Mouse (Mus musculus) B cell, adult (primary cell): ENCODE data around the gene Fbn1. TPM values are rescaled to one million over a fixed set of nuclear protein-coding genes. Genes with fewer than 3 reads are reported as not detected.

Experiments used
- total RNA-seq: library from RNA; stranded (reverse); gene quantifications from 4 replicates; pipeline ENCODE4 v1.2.4, GENCODE M21; 2023; ENCODE audit not compliant: inconsistent age

Fbn1 gene
- 0.06 to 0.15 TPM in 2 of 4 replicates, not detected in the others for total RNA-seq

DNA sequence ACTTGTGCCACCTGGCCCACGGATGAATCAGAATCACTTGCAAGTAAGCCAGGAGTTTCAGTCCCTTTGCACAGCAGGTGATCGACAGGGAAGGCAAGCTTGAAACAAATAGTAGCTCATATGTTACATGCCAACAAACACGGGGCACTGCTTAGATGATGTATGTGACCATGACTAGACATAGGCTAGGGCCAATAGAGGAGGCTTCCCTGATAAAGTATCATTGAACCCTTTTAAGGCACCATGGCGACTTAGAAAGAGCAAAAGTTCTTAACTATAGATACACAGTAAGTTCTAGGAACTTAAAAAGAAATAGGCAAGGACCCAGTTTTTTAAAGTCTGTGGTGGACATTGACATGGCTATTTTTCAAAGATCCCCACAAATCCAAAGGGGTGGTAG is at the start of gene Fbn1:
Gene Fbn1 (minus strand): TSS at position 101 of the 400 bp plus-strand sequence.

DNA sequence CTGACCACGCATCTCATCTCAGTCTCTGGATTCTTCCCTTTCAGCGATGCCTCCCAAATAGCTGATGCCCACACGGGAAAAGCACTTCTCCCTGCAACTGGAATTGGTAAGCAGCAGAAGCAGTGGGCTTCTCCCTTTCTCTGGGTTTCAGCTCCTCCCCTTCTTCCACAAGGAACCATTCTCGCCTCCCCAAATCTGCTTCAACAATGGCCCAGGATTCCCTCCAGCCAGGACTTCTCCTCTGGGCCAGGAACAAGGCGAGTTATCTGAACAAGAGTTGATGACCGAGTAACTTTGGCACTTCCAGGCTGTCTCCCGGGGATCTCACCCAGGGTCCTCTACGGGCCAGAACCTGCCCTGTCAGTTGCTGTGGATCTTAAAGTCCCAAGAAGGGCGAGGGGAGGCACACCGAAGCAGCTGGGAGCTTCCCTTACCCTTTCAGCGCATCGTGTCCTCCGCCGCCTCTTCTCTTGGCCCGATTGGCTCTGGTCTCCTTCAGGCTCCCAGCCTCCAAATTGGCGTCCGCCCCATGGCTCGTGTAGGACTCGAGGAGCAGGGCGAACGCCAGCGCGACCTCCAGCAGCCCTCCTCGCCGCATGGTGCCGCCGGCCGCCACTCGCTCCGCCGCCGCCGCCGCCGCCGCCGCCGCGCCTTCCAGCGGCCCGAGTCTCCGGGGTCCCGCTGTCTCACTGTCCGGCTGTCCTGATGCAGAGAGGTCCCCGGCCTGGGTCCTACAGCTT is 2.6 kb downstream of the Fbn1 start, which contains the start of gene Gm9913:
Gene Gm9913 (plus strand): TSS at position 84 of the 740 bp plus-strand sequence.

Other genes with a start within 250 kb of the Fbn1 start
- not detected in 4 replicates for gene Gm9913, start 2.9 kb downstream of the Fbn1 start, total RNA-seq
- gene Cep152, start 117.1 kb upstream of the Fbn1 start, total RNA-seq: 19.0 to 21.0 TPM (median 19.3 TPM) in 4 replicates
- gene Eid1, start 165.1 kb upstream of the Fbn1 start, total RNA-seq: 33.2 to 38.0 TPM (median 37.2 TPM) in 4 replicates
- 0.16 to 0.35 TPM (median 0.23 TPM) in 4 replicates for gene Shc4, start 216.2 kb upstream of the Fbn1 start, total RNA-seq